Mouse (Mus musculus): Measurements from ENCODE around the gene Opa1.

- TF ChIP-seq CTCF (IDR thresholded peaks at IDR 0.05; ENCODE audit: insufficient read depth, low read length) (no peak), POLR2A (IDR thresholded peaks at IDR 0.05; ENCODE audit: borderline replicate concordance, extremely low read depth, low read depth, low read length) (no peak)
Measured at GRCm38 (mm10) chr16:29693025-29693682, 114.0 kb downstream of the Opa1 start.
